Mouse (Mus musculus) ES-Bruce4 (cell line): ENCODE results near the gene Hspb7.

ENCODE experiments used
- CTCF ChIP-seq: IDR thresholded peaks from one replicate; pipeline ENCODE4 v1.8.1; 2011; ENCODE audit warnings: low read depth, low read length
- EP300 ChIP-seq: IDR thresholded peaks from 2 replicates; pipeline ENCODE4 v1.6.1; 2011; ENCODE audit warnings: low read depth, low read length; ENCODE audit not compliant: insufficient read depth
- POLR2A ChIP-seq: IDR thresholded peaks from one replicate; pipeline ENCODE4 v1.8.1; 2011; ENCODE audit warnings: low read length; ENCODE audit not compliant: insufficient read depth

GRCm38 (mm10) chr4:141420886-141421285, 307 bp downstream of the Hspb7 start:
- TF ChIP-seq POLR2A (no peak), CTCF (no peak), EP300 (no peak)
